Mouse (Mus musculus): ENCODE measurements around the gene Fscn2. TPM values are rescaled to one million over a fixed set of nuclear protein-coding genes. Genes with fewer than 3 reads are reported as not detected.

The Fscn2 gene
- polyA plus RNA-seq, 1 experiment from 2014 or later, result 1.1 TPM

GRCm38 (mm10) chr11:120380271-120380670 is 18.9 kb downstream of the Fscn2 start:
- Histone ChIP-seq H3K9ac (no peak overlapping the region), H3K27ac (replicated peaks) (no peak overlapping the region), H3K27me3 (no peaks in the 10 kb centered on the region), H3K4me2 (replicated peaks) (no peak overlapping the region), H3K36me3 (peaks cover 69% of the 10 kb centered on the region), H3K9me3 (replicated peaks) (no peaks in the 10 kb centered on the region), H3K4me1 (peaks cover 24% of the 10 kb centered on the region), H3K4me3 (replicated peaks) (no peak overlapping the region)
- no peak for ATAC-seq (ENCODE audit: insufficient number of reproducible peaks, low FRiP score, low TSS enrichment, low read depth)
- 92% methylated on average over 3 of the region's 3 CpGs for WGBS

- peaks cover 70% of the 10 kb centered on the region for H3K36me3 ChIP-seq
- 89% methylated on average over 4 of the region's 4 CpGs for WGBS
These were observed 19.8 kb downstream of the Fscn2 start for GRCm38 (mm10) chr11:120381157-120381556.

GRCm38 (mm10) chr11:120382509-120382908 is 21.2 kb downstream of the Fscn2 start:
- no peak overlapping the region for H3K9ac ChIP-seq
- no peaks in the 10 kb centered on the region for H3K27me3 ChIP-seq
- ATAC-seq (ENCODE audit: insufficient number of reproducible peaks, low FRiP score, low TSS enrichment, low read depth), result no peak
- 87% methylated on average over 9 of the region's 9 CpGs for WGBS
- no peak overlapping the region for H3K4me2 ChIP-seq (replicated peaks)
- H3K4me3 ChIP-seq (replicated peaks), result no peak overlapping the region
- H3K9me3 ChIP-seq (replicated peaks), result no peaks in the 10 kb centered on the region
- H3K4me1 ChIP-seq, result peaks cover 18% of the 10 kb centered on the region
- H3K27ac ChIP-seq (replicated peaks), result no peak overlapping the region
- peaks cover 72% of the 10 kb centered on the region for H3K36me3 ChIP-seq

More at GRCm38 (mm10) chr11:120381157-120381556, 19.8 kb downstream of the Fscn2 start:
- no peak overlapping the region; the same call in 1 of the 2 replicates for H3K9ac ChIP-seq
- peaks cover 24% of the 10 kb centered on the region for H3K4me1 ChIP-seq
- no peaks in the 10 kb centered on the region for H3K9me3 ChIP-seq (replicated peaks)
- no peak overlapping the region for H3K4me3 ChIP-seq (replicated peaks)
- 0 out of 2 replicates have a peak overlapping the region, but pooled peaks have one; percentile 22 for H3K27ac ChIP-seq (replicated peaks)
- H3K27me3 ChIP-seq, result no peaks in the 10 kb centered on the region
- no peak overlapping the region for H3K4me2 ChIP-seq (replicated peaks)
- ATAC-seq (ENCODE audit: insufficient number of reproducible peaks, low FRiP score, low TSS enrichment, low read depth), result no peak

- no peak for ATAC-seq (ENCODE audit: insufficient number of reproducible peaks, low FRiP score, low TSS enrichment, low read depth)
- H3K36me3 ChIP-seq, result peaks cover 72% of the 10 kb centered on the region
- no peaks in the 10 kb centered on the region for H3K4me1 ChIP-seq
- H3K27ac ChIP-seq (replicated peaks), result no peak overlapping the region
- H3K4me2 ChIP-seq (replicated peaks), result no peak overlapping the region
- H3K9ac ChIP-seq, result no peak overlapping the region
- no peaks in the 10 kb centered on the region for H3K9me3 ChIP-seq (replicated peaks)
- no peak overlapping the region for H3K4me3 ChIP-seq (replicated peaks)
- WGBS, result 95% methylated on average over 6 of the region's 6 CpGs
- H3K27me3 ChIP-seq, result no peaks in the 10 kb centered on the region
These were observed 25.3 kb downstream of the Fscn2 start for GRCm38 (mm10) chr11:120386632-120387031.

GRCm38 (mm10) chr11:120387157-120387556 is 25.8 kb downstream of the Fscn2 start:
- Histone ChIP-seq H3K27ac (replicated peaks) (no peak overlapping the region), H3K4me3 (replicated peaks) (no peak overlapping the region), H3K36me3 (peaks cover 70% of the 10 kb centered on the region), H3K27me3 (no peaks in the 10 kb centered on the region), H3K4me1 (no peaks in the 10 kb centered on the region), H3K4me2 (replicated peaks) (no peak overlapping the region), H3K9ac (no peak overlapping the region), H3K9me3 (replicated peaks) (no peaks in the 10 kb centered on the region)
- 60% methylated on average over 2 of the region's 2 CpGs for WGBS
- ATAC-seq (ENCODE audit: insufficient number of reproducible peaks, low FRiP score, low TSS enrichment, low read depth), result no peak

GRCm38 (mm10) chr11:120388580-120388979 is 27.2 kb downstream of the Fscn2 start:
- Histone ChIP-seq H3K4me3 (replicated peaks) (no peak overlapping the region), H3K9ac (no peak overlapping the region), H3K4me1 (0 out of 2 replicates have a peak, but pooled peaks cover 5% of the 10 kb centered on the region), H3K9me3 (replicated peaks) (no peaks in the 10 kb centered on the region), H3K27ac (replicated peaks) (no peak overlapping the region), H3K4me2 (replicated peaks) (no peak overlapping the region), H3K36me3 (peaks cover 71% of the 10 kb centered on the region), H3K27me3 (no peaks in the 10 kb centered on the region)
- ATAC-seq (ENCODE audit: insufficient number of reproducible peaks, low FRiP score, low TSS enrichment, low read depth), result no peak
- WGBS, result 94% methylated on average over 9 of the region's 9 CpGs

GRCm38 (mm10) chr11:120395661-120396060 is 34.3 kb downstream of the Fscn2 start:
- Histone ChIP-seq H3K4me2 (replicated peaks) (no peak overlapping the region), H3K36me3 (peaks cover 73% of the 10 kb centered on the region)
- 81% methylated on average over 4 of the region's 4 CpGs for WGBS

GRCm38 (mm10) chr11:120397602-120398001 is 36.3 kb downstream of the Fscn2 start:
- no peaks in the 10 kb centered on the region for H3K27me3 ChIP-seq
- no peak for ATAC-seq (ENCODE audit: insufficient number of reproducible peaks, low FRiP score, low TSS enrichment, low read depth)
- H3K9me3 ChIP-seq (replicated peaks), result no peaks in the 10 kb centered on the region
- H3K9ac ChIP-seq, result no peak overlapping the region
- H3K4me2 ChIP-seq (replicated peaks), result no peak overlapping the region
- H3K4me3 ChIP-seq (replicated peaks), result no peak overlapping the region
- H3K4me1 ChIP-seq, result 0 out of 2 replicates have a peak, but pooled peaks cover 5% of the 10 kb centered on the region
- peaks cover 79% of the 10 kb centered on the region for H3K36me3 ChIP-seq
- H3K27ac ChIP-seq (replicated peaks), result no peak overlapping the region
- WGBS, result 77% methylated on average over 2 of the region's 2 CpGs

More at GRCm38 (mm10) chr11:120395661-120396060, 34.3 kb downstream of the Fscn2 start:
- no peak overlapping the region for H3K27ac ChIP-seq (replicated peaks)
- H3K27me3 ChIP-seq, result no peaks in the 10 kb centered on the region
- no peak for ATAC-seq (ENCODE audit: insufficient number of reproducible peaks, low FRiP score, low TSS enrichment, low read depth)
- no peaks in the 10 kb centered on the region for H3K9me3 ChIP-seq (replicated peaks)
- H3K9ac ChIP-seq, result no peak overlapping the region
- H3K4me3 ChIP-seq (replicated peaks), result no peak overlapping the region
- H3K4me1 ChIP-seq, result 0 out of 2 replicates have a peak, but pooled peaks cover 5% of the 10 kb centered on the region

GRCm38 (mm10) chr11:120399319-120399718 is 38.0 kb downstream of the Fscn2 start:
- ATAC-seq (ENCODE audit: insufficient number of reproducible peaks, low FRiP score, low TSS enrichment, low read depth), result no peak
- H3K4me2 ChIP-seq (replicated peaks), result no peak overlapping the region
- no peaks in the 10 kb centered on the region for H3K4me1 ChIP-seq
- no peak overlapping the region for H3K4me3 ChIP-seq (replicated peaks)
- 96% methylated on average over 2 of the region's 2 CpGs for WGBS
- no peaks in the 10 kb centered on the region for H3K9me3 ChIP-seq (replicated peaks)
- no peak overlapping the region for H3K9ac ChIP-seq
- H3K27ac ChIP-seq (replicated peaks), result no peak overlapping the region
- H3K36me3 ChIP-seq, result peaks cover 81% of the 10 kb centered on the region
- no peaks in the 10 kb centered on the region for H3K27me3 ChIP-seq

GRCm38 (mm10) chr11:120404814-120405213 is 43.5 kb downstream of the Fscn2 start:
- H3K36me3 ChIP-seq, result peaks cover 94% of the 10 kb centered on the region
- H3K4me1 ChIP-seq, result no peaks in the 10 kb centered on the region
- no peak overlapping the region for H3K4me3 ChIP-seq (replicated peaks)
- 95% methylated on average over 1 of the region's 1 CpGs for WGBS
- no peak overlapping the region for H3K9ac ChIP-seq
- no peaks in the 10 kb centered on the region for H3K27me3 ChIP-seq
- ATAC-seq (ENCODE audit: insufficient number of reproducible peaks, low FRiP score, low TSS enrichment, low read depth), result no peak
- no peaks in the 10 kb centered on the region for H3K9me3 ChIP-seq (replicated peaks)
- H3K27ac ChIP-seq (replicated peaks), result no peak overlapping the region
- no peak overlapping the region for H3K4me2 ChIP-seq (replicated peaks)

GRCm38 (mm10) chr11:120405867-120406266 is 44.5 kb downstream of the Fscn2 start:
- H3K27ac ChIP-seq (replicated peaks), result no peak overlapping the region
- H3K4me3 ChIP-seq (replicated peaks), result no peak overlapping the region
- no peaks in the 10 kb centered on the region for H3K4me1 ChIP-seq
- no peaks in the 10 kb centered on the region for H3K27me3 ChIP-seq
- 93% methylated on average over 3 of the region's 3 CpGs for WGBS
- H3K9ac ChIP-seq, result no peak overlapping the region
- no peaks in the 10 kb centered on the region for H3K9me3 ChIP-seq (replicated peaks)
- H3K4me2 ChIP-seq (replicated peaks), result no peak overlapping the region
- peaks cover 94% of the 10 kb centered on the region for H3K36me3 ChIP-seq
- no peak for ATAC-seq (ENCODE audit: insufficient number of reproducible peaks, low FRiP score, low TSS enrichment, low read depth)

GRCm38 (mm10) chr11:120406445-120406844 is 45.1 kb downstream of the Fscn2 start:
- no peak for ATAC-seq (ENCODE audit: insufficient number of reproducible peaks, low FRiP score, low TSS enrichment, low read depth)
- H3K9me3 ChIP-seq (replicated peaks), result no peaks in the 10 kb centered on the region
- H3K27ac ChIP-seq (replicated peaks), result no peak overlapping the region
- H3K36me3 ChIP-seq, result peaks cover 94% of the 10 kb centered on the region
- H3K4me3 ChIP-seq (replicated peaks), result no peak overlapping the region
- H3K4me1 ChIP-seq, result no peaks in the 10 kb centered on the region
- no peak overlapping the region for H3K9ac ChIP-seq
- WGBS, result 84% methylated on average over 1 of the region's 1 CpGs
- H3K4me2 ChIP-seq (replicated peaks), result no peak overlapping the region
- no peaks in the 10 kb centered on the region for H3K27me3 ChIP-seq

All from embryonic facial prominence, embryonic 15.5 days (tissue).